Mouse (Mus musculus) E14TG2a.4 (cell line): ENCODE measurements around the gene Myh1.

Source experiments
- CTCF ChIP-seq: conservative IDR thresholded peaks from 2 replicates; pipeline ENCODE4 v1.5.1; 2014; ENCODE audit warnings: low read length
- NANOG ChIP-seq: IDR thresholded peaks from 2 replicates; pipeline ENCODE4 v1.6.1; 2014; ENCODE audit warnings: borderline replicate concordance, low read length, mixed read lengths
- POU5F1 ChIP-seq: IDR thresholded peaks from 2 replicates; pipeline ENCODE4 v1.6.1; 2014; ENCODE audit warnings: low read length, borderline replicate concordance

GRCm38 (mm10) chr11:67153123-67153522 is 46.7 kb upstream of the Myh1 start:
- TF ChIP-seq CTCF: no peak
- no peak for TF ChIP-seq NANOG
- no peak for TF ChIP-seq POU5F1
